Mouse (Mus musculus) CH12.LX (cell line): ENCODE results near the gene 2310009B15Rik. TPM values are rescaled to one million over a fixed set of nuclear protein-coding genes. Genes with fewer than 3 reads are reported as not detected.
A peak's percentile ranks its signal among the peaks of the same experiment; 100 is the strongest.

Source experiments
- DNase-seq: peaks from one replicate; pipeline ENCODE4 v3.0.0-alpha.2; 2013; ENCODE audit errors: extremely low read depth
- H3K27ac ChIP-seq: 2 replicates; pipeline ENCODE4 v1.5.1; 2012; ENCODE audit warnings: low read depth, mild to moderate bottlenecking, control low read depth, moderate library complexity; ENCODE audit not compliant: insufficient read depth
- H3K27me3 ChIP-seq: replicated peaks from 2 replicates; pipeline ENCODE3; 2012; ENCODE audit warnings: inconsistent platforms
- H3K36me3 ChIP-seq, 2 experiments: replicated peaks in 1 of 2; 2 replicates each; pipeline versions ENCODE3 to v1.6.1; 2012; ENCODE audit warnings: inconsistent platforms in 1 of 2, low read length in 1 of 2, mild to moderate bottlenecking in 1 of 2, mixed read lengths in 1 of 2, moderate library complexity in 1 of 2; ENCODE audit not compliant: control insufficient read depth in 1 of 2, insufficient read depth in 1 of 2
- H3K4me1 ChIP-seq, 2 experiments: 2 replicates each; pipeline ENCODE4 v1.6.1; 2012; ENCODE audit warnings: inconsistent platforms in 1 of 2, moderate library complexity in 1 of 2; ENCODE audit not compliant: insufficient read depth in 2 of 2, control insufficient read depth in 1 of 2
- H3K4me2 ChIP-seq: 2 replicates; pipeline ENCODE4 v1.6.1; 2012; ENCODE audit warnings: low read depth, mild to moderate bottlenecking, control low read depth; ENCODE audit not compliant: poor library complexity, insufficient read depth, severe bottlenecking
- H3K4me3 ChIP-seq, 3 experiments: fragments of 150-350 bp in 1 of 3; sonication (generic) in 1 of 3; replicated peaks in 1 of 3; 2 replicates each; pipeline versions ENCODE3 to v1.5.1; 2011 to 2012; ENCODE audit warnings: low read depth in 2 of 3, low read length in 2 of 3, mild to moderate bottlenecking in 2 of 3, moderate library complexity in 2 of 3, control low read depth in 1 of 3, improper control_type of control experiment in 1 of 3, inconsistent platforms in 1 of 3, mixed read lengths in 1 of 3; ENCODE audit not compliant: poor library complexity in 1 of 3
- H3K79me2 ChIP-seq: replicated peaks from 2 replicates; pipeline ENCODE4 v1.6.1; 2012; ENCODE audit warnings: mild to moderate bottlenecking, moderate library complexity; ENCODE audit not compliant: control insufficient read depth, poor library complexity, insufficient read depth, severe bottlenecking; ENCODE audit errors: extremely low read depth
- H3K9ac ChIP-seq: 2 replicates; pipeline ENCODE4 v1.6.1; 2012; ENCODE audit warnings: low read depth, mild to moderate bottlenecking, control low read depth, moderate library complexity; ENCODE audit not compliant: insufficient read depth
- H3K9me3 ChIP-seq: replicated peaks from 2 replicates; pipeline ENCODE3; 2012; ENCODE audit warnings: low read length, inconsistent platforms, mixed read lengths
- BHLHE40 ChIP-seq: IDR thresholded peaks from 2 replicates; pipeline ENCODE4 v1.6.1; 2011; ENCODE audit warnings: mild to moderate bottlenecking, low read depth, low read length, improper control_type of control experiment
- CHD2 ChIP-seq: IDR thresholded peaks from 2 replicates; pipeline ENCODE4 v1.6.1; 2011; ENCODE audit warnings: low read length, improper control_type of control experiment
- ELF1 ChIP-seq: IDR thresholded peaks from 2 replicates; pipeline ENCODE4 v1.6.1; 2014; ENCODE audit warnings: low read depth, mild to moderate bottlenecking, inconsistent platforms, low read length, improper control_type of control experiment
- GABPA ChIP-seq: IDR thresholded peaks from 2 replicates; pipeline ENCODE4 v1.6.1; 2012; ENCODE audit warnings: low read depth, low read length, improper control_type of control experiment, inconsistent platforms; ENCODE audit not compliant: insufficient replicate concordance
- IRF4 ChIP-seq: IDR thresholded peaks from 2 replicates; pipeline ENCODE4 v1.6.1; 2014; ENCODE audit warnings: low read depth, mild to moderate bottlenecking, inconsistent platforms, low read length, improper control_type of control experiment
- KAT2A ChIP-seq: IDR thresholded peaks from 2 replicates; pipeline ENCODE4 v1.6.1; 2012; ENCODE audit warnings: low read length, improper control_type of control experiment, inconsistent platforms; ENCODE audit not compliant: insufficient replicate concordance
- MAZ ChIP-seq: IDR thresholded peaks from 2 replicates; pipeline ENCODE4 v1.6.1; 2012; ENCODE audit warnings: low read depth, mild to moderate bottlenecking, inconsistent platforms, low read length, improper control_type of control experiment, moderate library complexity
- MXI1 ChIP-seq: IDR thresholded peaks from 2 replicates; pipeline ENCODE4 v1.6.1; 2011; ENCODE audit warnings: mild to moderate bottlenecking, low read depth, low read length, improper control_type of control experiment
- MYC ChIP-seq: IDR thresholded peaks from 2 replicates; pipeline ENCODE4 v1.6.1; 2011; ENCODE audit warnings: low read depth, mild to moderate bottlenecking, improper control_type of control experiment, low read length
- RAD21 ChIP-seq: IDR thresholded peaks from 2 replicates; pipeline ENCODE4 v1.6.1; 2011; ENCODE audit warnings: low read depth, mild to moderate bottlenecking, low read length, improper control_type of control experiment, moderate library complexity
- RCOR1 ChIP-seq: conservative IDR thresholded peaks from 2 replicates; pipeline ENCODE4 v1.6.1; 2012; ENCODE audit warnings: low read depth, mild to moderate bottlenecking, inconsistent platforms, low read length, improper control_type of control experiment
- SIN3A ChIP-seq: IDR thresholded peaks from 2 replicates; pipeline ENCODE4 v1.6.1; 2012; ENCODE audit warnings: low read length, improper control_type of control experiment, inconsistent platforms
- TBP ChIP-seq: conservative IDR thresholded peaks from 2 replicates; pipeline ENCODE4 v1.6.1; 2011; ENCODE audit warnings: low read depth, low read length, improper control_type of control experiment
- UBTF ChIP-seq: IDR thresholded peaks from 2 replicates; pipeline ENCODE4 v1.6.1; 2012; ENCODE audit warnings: low read depth, mild to moderate bottlenecking, inconsistent platforms, low read length, improper control_type of control experiment, moderate library complexity
- USF1 ChIP-seq: IDR thresholded peaks from 2 replicates; pipeline ENCODE4 v1.6.1; 2014; ENCODE audit warnings: low read depth, mild to moderate bottlenecking, inconsistent platforms, low read length, improper control_type of control experiment
- ZC3H11A ChIP-seq: IDR thresholded peaks from 2 replicates; pipeline ENCODE4 v1.6.1; 2012; ENCODE audit warnings: low read depth, mild to moderate bottlenecking, inconsistent platforms, low read length, improper control_type of control experiment
- ZMIZ1 ChIP-seq: IDR thresholded peaks from 2 replicates; pipeline ENCODE4 v1.6.1; 2012; ENCODE audit warnings: low read depth, mild to moderate bottlenecking, inconsistent platforms, low read length, improper control_type of control experiment
- dilution Hi-C: fragments of 300-500 bp; cut with MboI; formaldehyde crosslinking; loops from 2 replicates; pipeline ENCODE4 v1.14.3; 2020; ENCODE audit warnings: low sequenced_read_pairs; ENCODE audit not compliant: extremely low pct_unique_long_range_greater_than_20kb, extremely low pct_ligation_motif_present
- in situ Hi-C: fragments of 300-500 bp; cut with MboI; formaldehyde crosslinking; loops from 3 replicates; pipeline ENCODE4 v1.14.3; 2019; ENCODE audit warnings: low sequenced_read_pairs, low pct_ligation_motif_present, low pct_unique_long_range_greater_than_20kb, mixed read lengths
- polyA plus RNA-seq: library from polyadenylated mRNA; unstranded; fragments of >175 nt; gene quantifications from 2 replicates; pipeline ENCODE4 v1.2.1, GENCODE M21; 2012; ENCODE audit warnings: low read depth; ENCODE audit not compliant: insufficient read length
- total RNA-seq, 2 experiments: library from RNA; depleted of rRNA; stranded (reverse); fragments of 300-350 nt in 1 of 2; fragments of >200 nt in 1 of 2; gene quantifications; 2 replicates each; pipeline ENCODE4 v1.2.3; 2012 to 2014

2310009B15Rik gene
- total and polyA plus RNA-seq, 3 experiments, result 17.2 to 39.8 (median 20.0) TPM

DNA sequence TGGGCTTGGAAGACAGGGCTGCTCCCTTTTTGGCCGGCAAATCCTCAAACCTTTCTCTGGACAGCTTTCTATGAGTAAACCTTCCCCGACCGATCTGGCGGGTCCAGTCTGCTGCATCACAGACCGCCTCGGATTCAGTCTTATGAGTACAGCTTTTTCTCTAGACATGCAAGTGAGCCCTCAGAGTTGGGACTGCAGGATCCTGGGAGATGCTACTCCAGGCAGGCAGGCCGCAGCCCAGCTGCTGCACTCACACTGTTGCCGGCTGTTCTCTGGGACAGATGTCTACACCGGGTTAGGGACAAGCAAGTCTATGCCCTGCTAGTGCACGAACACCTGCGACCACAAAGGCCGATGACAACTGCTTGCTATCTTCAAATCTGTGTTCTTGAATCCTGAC, 10.5 kb downstream of the 2310009B15Rik start:
- in situ Hi-C loops (loop anchor here (25.0 kb wide), 2 partner anchors 241 to 316 kb away; no protein-coding TSS in a partner anchor), dilution Hi-C loops (no loop called here)
- H3K36me3 ChIP-seq, result peaks cover 0 to 5% of the 10 kb centered on the region in 2 experiments
- no peak overlapping the region for H3K27ac ChIP-seq
- H3K9ac ChIP-seq, result no peak overlapping the region
- no peaks in the 10 kb centered on the region for H3K9me3 ChIP-seq
- no peaks in the 10 kb centered on the region; a peak in 1 of 4 replicates for H3K4me1 ChIP-seq
- TF ChIP-seq MAZ, result no peak
- TF ChIP-seq CHD2, result no peak
- TF ChIP-seq ELF1, result no peak
- no peak for TF ChIP-seq USF1
- TF ChIP-seq IRF4, result no peak
- TF ChIP-seq ZC3H11A, result no peak
- no peak for TF ChIP-seq BHLHE40
- no peak for TF ChIP-seq KAT2A
- no peak for TF ChIP-seq MXI1
- TF ChIP-seq MYC, result no peak
- no peaks in the 10 kb centered on the region for H3K27me3 ChIP-seq
- H3K4me3 ChIP-seq, result no peak overlapping the region
- no peak for DNase-seq
- no peaks in the 10 kb centered on the region for H3K79me2 ChIP-seq
- H3K4me2 ChIP-seq, result no peak overlapping the region

DNA sequence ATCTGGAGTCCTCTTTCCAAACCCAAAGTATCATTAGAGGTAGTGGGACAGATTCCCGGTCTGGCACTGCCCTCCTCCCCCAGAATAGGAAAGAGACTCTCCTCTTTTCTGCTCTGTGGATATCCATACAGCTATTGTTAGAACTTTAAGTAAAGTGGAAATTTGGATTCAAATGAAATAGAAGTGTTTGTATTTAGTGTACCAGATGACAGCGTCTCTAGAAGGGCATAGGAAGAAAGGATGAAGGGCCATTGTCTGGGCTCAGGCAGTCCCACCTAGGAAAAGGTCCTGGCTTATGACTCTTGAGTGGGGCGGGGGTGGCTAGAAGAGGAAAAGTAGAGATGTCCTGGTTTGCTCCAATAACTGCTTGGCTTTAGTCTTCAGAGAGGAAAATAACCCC, 11.2 kb downstream of the 2310009B15Rik start:
- Histone ChIP-seq H3K27me3 (no peaks in the 10 kb centered on the region), H3K36me3 (no peaks in the 10 kb centered on the region)
- DNase-seq, result no peak

DNA sequence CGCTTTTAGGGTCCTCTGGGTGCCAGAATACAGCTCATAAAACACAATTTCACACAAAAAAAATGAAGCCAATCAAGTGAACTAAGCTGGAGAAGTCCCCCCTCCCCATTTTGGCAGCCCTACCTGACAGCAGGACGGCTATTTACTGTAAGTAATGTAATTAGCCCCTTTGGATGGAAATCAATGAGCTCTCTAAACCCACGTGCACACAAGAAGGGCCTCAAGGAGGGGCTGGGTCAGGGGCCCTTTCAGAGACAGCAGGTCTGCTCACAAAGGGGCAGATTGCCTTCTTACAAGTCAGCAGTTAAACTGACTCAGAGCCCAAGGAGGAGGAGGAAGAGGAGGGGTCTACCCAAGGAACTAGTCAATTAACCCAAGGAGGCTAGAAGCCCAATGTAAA, 12.5 kb downstream of the 2310009B15Rik start:
- dilution Hi-C loops (no loop called here), in situ Hi-C loops (loop anchor here (25.0 kb wide), 2 partner anchors 243 to 318 kb away; no protein-coding TSS in a partner anchor)

More for the DNA sequence above, 11.2 kb downstream of the 2310009B15Rik start:
- H3K4me1 ChIP-seq, result no peaks in the 10 kb centered on the region; a peak in 1 of 4 replicates
- no peak overlapping the region for H3K4me2 ChIP-seq
- H3K79me2 ChIP-seq, result no peaks in the 10 kb centered on the region
- no peak overlapping the region for H3K4me3 ChIP-seq
- no peak overlapping the region for H3K9ac ChIP-seq
- no peak overlapping the region for H3K27ac ChIP-seq
- TF ChIP-seq UBTF (no peak), RAD21 (no peak), GABPA (no peak), ZMIZ1 (no peak)
- dilution Hi-C loops, result no loop called here
- no peaks in the 10 kb centered on the region for H3K9me3 ChIP-seq
- in situ Hi-C loops, result loop anchor here (25.0 kb wide), 2 partner anchors 242 to 317 kb away; no protein-coding TSS in a partner anchor

More for the DNA sequence above, 12.5 kb downstream of the 2310009B15Rik start:
- Histone ChIP-seq H3K4me1 (no peaks in the 10 kb centered on the region; a peak in 1 of 4 replicates), H3K27me3 (no peaks in the 10 kb centered on the region), H3K79me2 (no peaks in the 10 kb centered on the region), H3K27ac (no peak overlapping the region), H3K4me3 (no peak overlapping the region), H3K4me2 (peak overlapping the region; percentile 77), H3K9me3 (no peaks in the 10 kb centered on the region), H3K36me3 (no peaks in the 10 kb centered on the region), H3K9ac (peak overlapping the region; percentile 42)
- DNase-seq, result no peak
- TF ChIP-seq RCOR1 (no peak), CHD2 (no peak), TBP (0 out of 2 replicates have a peak, but pooled peaks have one; percentile 4), GABPA (no peak), SIN3A (0 out of 2 replicates have a peak, but pooled peaks have one; percentile 45), UBTF (no peak)
